Mouse (Mus musculus) thymus, adult 2 months (tissue): ENCODE data around the gene Cd164.

Source experiments
- CTCF ChIP-seq: fragments of 200-500 bp; IDR thresholded peaks from 2 replicates; pipeline ENCODE4 v1.5.1; 2012; ENCODE audit warnings: mild to moderate bottlenecking, control low read depth, low read length, moderate library complexity, borderline replicate concordance; ENCODE audit not compliant: control insufficient read depth, poor library complexity, insufficient read depth; ENCODE audit errors: extremely low read depth
- POLR2A ChIP-seq: fragments of 200-500 bp; IDR thresholded peaks from 2 replicates; pipeline ENCODE4 v1.6.1; 2012; ENCODE audit warnings: mild to moderate bottlenecking, low read length, control low read depth, moderate library complexity; ENCODE audit not compliant: control insufficient read depth, poor library complexity, insufficient read depth; ENCODE audit errors: extremely low read depth

DNA sequence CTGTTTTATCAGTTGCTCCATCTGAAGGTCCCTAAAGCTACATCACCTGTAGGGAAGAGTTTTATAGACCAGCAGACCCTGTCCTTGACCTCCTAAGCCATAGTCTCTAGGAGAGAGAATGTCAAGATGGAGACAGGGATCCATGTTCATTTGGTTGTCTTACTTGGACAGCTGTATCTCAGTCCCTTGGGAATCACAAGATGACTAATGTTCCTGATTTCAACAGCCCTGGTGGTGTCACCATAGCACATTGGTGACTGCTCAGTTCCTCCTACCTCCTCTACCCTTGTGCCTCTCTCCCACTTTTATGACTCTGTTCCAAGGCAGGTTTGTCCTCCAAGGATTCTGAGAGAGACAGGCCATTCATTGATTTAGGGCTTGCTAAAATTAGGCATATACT is 4.3 kb upstream of the Cd164 start:
- TF ChIP-seq CTCF (no peak), POLR2A (no peak)
